Mouse (Mus musculus) erythroblast, adult 5-6 weeks (primary cell): Measurements from ENCODE around the gene Zc3h4. TPM values are rescaled to one million over a fixed set of nuclear protein-coding genes. Genes with fewer than 3 reads are reported as not detected.

Experiments used
- ATAC-seq: replicated peaks from 2 replicates; pipeline ENCODE4 v1.8.0; 2016; ENCODE audit warnings: moderate number of reproducible peaks, mild to moderate bottlenecking, moderate TSS enrichment, inconsistent platforms; ENCODE audit not compliant: poor library complexity, low FRiP score, severe bottlenecking
- total RNA-seq, 2 experiments: library from RNA; stranded (forward) in 1 of 2; stranded (reverse) in 1 of 2; fragments of 150-400 nt in 1 of 2; fragments of 200-764, 138-1000 nt in 1 of 2; gene quantifications; 2 replicates each; pipeline versions ENCODE4 v1.2.3 to v1.2.4; 2015 to 2017; ENCODE audit warnings: low replicate concordance in 2 of 2

Gene Zc3h4
- total RNA-seq, 2 experiments from 2014 or later = 37.7 to 103 TPM

DNA sequence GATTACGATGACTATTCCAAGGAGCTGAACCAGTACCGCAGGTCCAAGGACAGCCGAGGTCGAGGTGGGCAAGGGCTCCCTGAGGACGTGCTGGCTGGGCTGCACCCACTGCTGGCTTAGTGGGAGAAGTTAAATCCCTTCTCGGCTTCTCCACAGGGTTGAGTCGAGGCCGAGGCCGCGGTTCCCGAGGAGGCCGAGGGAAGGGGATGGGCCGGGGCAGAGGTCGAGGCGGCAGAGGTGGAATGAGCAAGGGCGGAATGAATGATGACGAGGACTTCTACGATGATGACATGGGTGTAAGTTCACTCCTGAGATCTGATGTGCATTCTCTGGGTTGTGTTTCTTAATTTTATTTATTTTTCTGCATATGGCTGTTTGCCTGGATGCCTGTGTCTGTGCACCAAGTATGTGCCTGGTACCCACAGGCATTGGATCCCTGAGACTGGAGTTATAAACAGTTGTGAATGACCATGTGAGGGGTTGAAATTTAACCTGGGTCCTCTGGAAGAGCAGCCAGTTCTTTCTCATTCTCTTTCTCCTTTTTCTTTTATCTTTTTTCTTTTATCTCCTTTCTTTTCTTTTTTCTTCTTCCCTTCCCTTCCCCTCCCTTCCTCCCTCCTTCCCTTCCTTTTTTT, 21.6 kb downstream of the Zc3h4 start:
- no peak for ATAC-seq

DNA sequence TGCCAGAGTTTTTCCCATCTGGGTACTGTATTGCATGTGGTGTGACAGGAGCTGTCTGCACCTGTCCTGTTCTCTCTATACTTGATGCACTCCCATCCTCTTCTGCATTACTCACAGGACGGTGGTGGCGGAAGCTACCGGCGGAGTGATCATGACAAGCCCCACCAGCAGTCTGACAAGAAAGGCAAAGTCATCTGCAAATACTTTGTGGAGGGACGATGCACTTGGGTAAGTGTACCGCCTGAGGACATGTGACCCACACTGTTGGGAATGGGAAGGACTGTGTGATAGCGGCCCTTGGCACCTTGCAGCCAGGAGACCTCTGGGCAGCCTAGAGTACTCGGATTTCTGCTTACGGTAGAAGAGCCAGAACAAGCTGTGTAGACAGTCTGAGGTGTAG, 23.0 kb downstream of the Zc3h4 start:
- ATAC-seq = no peak

DNA sequence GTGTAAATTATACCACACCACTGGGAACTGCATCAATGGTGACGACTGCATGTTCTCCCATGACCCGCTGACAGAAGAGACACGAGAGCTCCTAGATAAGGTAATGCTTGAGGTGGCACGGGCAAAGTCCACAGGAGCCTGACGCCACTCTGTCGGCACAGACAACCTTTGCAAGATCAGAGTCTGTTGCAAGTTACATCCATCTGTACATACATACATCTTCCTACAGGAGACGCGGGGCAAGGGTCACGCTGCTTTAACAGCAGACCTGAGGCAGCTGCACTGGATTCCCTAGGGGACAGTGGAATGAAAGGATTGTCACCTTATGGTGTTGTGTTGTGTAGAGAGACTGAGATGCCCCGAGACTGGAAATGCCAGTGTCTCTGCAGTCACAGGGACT, 25.0 kb downstream of the Zc3h4 start:
- ATAC-seq = peak; percentile 47

DNA sequence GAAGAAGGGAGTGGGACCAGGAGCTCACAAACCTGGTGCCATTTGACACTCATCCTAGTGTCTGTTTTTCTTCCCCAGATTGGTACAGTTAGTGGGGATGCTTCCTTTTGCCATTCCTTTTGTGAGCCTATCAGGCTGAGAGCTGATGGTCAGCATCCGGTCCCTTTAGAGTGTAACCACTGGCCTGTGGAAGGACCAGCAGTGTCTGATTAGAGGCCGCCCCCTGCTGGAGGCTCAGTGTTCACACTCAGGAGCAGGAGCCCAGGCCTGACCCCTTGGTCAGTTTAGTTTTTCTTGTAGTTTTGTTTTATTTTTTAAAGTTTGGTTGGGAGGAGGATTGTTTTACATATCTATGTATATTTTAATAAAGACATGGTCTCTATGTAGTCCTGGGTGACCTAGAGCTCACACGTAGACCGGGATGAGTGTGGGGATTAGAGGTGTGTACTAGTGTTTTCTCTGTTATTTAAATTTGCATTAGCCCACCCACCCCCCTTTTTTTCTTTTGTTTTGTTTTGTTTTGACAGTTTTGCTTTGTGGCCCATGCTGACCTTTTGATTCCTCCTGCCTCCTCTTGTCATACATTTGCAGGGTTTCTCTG, 25.5 kb downstream of the Zc3h4 start:
- ATAC-seq = peak; percentile 92

DNA sequence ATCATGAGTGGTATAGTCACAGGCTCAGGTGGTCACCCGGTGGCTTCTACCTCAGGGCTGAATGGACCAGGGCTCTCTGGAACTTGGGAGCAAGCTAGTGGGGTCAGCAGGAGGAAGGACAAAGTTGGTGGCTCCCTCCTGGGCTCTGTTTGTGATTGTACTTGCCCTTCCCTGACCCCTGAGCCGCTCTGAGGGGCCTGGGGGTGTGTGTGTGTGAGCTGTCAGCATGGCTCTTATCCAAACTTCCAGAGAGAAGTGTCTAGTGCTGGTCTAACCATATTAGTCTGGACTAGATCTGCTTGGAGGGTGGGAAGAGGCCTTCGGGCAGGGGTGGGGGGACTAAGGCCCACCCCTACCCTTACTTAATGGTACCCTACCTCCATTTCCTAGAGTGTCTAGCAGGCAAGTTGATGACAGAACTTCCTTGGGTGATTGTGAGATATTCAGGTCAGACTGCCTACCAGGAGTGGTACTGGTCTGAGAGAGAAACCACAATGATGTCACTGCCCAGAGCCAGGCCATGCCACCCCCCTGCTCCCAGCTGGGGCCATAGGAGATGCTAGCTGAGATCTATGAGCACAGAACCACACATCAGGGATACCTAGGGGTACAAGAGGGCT, 32.8 kb downstream of the Zc3h4 start:
- ATAC-seq = no peak

DNA sequence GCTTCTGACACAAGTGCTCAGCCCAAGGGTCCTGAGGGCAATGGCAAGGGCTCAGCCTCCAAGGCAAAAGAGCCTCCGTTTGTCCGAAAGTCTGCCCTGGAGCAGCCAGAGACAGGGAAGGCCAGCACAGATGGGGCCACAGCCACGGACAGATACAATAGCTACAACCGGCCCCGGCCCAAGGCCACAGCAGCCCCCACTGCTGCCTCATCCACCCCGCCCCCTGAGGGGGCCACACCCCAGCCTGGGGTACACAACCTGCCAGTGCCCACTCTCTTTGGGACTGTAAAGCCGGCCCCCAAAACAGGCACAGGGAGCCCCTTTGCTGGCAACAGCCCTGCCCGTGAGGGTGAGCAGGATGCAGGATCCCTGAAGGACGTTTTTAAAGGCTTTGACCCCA, 34.4 kb downstream of the Zc3h4 start:
- ATAC-seq = no peak

DNA sequence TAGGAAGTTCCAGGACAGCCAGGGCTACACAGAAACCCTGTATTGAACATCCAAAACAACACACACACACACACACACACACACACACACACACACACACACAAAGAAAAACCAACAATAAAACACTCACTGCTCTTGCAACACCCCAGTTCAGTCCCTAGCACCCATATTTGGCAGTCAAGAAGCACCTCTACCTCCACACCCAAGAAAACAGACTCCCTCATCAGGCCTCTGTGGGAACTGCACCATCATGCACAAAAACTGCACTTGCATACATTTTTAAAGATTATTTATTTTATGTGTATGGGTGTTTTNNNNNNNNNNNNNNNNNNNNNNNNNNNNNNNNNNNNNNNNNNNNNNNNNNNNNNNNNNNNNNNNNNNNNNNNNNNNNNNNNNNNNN, 40.5 kb downstream of the Zc3h4 start:
- ATAC-seq = peak; percentile 84

DNA sequence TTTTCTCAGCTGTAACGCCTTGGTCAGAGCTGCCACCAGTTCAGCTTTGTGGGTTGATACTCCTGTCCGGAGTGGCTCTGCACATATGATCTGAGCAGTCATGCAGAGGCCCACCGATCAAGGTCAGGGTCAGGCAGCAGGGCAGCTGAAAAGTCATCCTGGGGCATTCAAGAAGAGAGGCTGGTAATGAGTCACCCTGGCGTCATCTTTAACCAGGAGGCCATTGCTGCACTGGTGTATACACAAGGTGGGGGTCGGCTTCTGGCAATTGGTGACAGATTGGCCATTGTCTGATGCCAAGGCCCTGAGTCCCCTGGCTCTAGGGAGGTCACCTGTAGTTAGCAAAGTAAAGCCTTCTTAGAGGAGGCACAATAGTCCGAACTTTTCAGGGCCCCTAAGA, 50.9 kb downstream of the Zc3h4 start:
- ATAC-seq = no peak

DNA sequence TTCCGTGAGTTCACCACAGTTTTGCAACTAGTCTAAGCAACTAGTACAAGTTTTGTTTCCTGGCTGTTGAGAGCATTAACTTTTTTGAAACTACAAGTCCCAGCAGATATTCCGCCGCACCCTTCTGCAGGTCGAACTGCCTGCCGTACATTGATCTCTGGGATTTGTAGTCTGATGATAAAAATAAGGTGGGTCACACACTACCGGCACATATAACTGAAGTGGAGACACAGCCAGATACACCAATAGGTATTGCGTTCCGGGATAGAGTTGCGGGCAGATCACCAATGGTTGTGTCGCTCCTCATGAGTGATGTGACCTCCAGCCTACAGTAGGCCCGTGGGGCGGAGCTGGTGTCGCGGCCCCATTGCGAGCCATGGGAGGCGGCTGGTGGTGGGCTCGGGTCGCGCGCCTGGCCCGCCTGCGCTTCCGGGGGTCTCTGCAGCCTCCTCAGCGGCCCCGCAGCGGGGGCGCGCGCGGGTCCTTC, 51.9 kb downstream of the Zc3h4 start, which contains the start of gene Tmem160:
TSS of gene Tmem160 (plus strand) at position 193 of the 487 bp plus-strand sequence.
- ATAC-seq = peak; percentile 96

DNA sequence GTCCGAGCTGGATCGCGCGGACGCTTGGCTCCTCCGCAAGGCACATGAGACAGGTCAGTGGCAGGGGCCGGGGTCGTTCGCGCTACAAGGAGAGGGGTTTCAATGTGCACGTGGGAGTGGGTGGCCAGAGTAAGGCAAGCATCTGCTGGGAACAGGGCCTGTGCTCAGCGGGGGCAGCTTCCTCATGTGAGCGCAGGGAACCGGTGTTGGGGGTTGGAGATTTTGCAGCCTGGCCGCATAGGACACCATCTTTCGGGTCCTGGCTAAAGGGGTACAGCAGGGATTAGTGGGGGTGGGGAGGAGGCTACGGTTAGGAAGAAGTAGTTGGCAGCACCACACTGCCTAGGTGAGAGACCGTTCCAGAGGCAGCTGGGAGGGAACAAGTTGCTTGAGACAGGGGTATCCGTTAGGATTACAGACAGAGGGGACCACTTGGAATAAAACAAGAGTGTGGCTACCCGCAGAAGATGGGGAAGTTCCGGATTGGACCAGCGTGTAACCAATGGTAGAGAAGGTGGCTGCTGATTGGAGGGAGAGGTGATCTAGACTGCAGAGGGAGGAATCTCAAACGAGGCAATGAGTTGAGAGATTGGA, 52.5 kb downstream of the Zc3h4 start:
- ATAC-seq = peak; percentile 48; the same call in 1 of the 2 replicates

DNA sequence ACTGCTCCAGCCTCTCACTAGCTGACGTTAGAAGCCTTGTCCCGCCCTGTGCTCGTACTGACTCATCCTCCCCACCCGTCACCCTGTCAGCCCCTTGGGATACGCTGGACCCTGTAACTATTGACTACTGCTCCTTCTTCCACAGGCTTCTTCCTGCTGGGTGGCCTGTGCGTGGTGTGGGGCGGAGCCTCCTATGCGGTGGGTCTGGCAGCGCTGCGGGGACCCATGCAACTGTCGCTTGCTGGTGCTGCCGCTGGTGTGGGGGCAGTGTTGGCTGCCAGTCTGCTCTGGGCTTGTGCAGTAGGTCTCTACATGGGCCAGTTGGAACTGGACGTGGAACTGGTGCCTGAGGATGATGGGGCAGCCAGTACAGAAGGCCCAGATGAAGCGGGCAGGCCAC, 54.3 kb downstream of the Zc3h4 start:
- no peak for ATAC-seq

DNA sequence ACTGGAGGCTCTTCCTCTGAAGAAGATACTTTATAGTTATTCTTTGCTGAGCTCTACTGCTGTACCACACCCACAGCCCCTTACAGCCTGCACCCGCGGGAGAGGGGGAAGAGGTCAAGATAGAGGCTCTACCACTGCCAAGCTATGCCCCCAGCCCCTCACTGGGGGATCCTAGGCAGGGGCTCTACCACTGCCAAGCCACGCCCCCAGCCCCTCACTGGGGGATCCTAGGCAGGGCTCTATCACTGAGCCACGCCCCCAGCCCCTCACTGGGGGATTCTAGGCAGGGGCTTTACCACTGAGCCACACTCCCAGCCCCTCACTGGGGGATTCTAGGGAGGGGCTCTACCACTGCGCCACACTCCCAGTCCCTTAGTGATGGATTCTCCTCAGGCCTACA, 55.6 kb downstream of the Zc3h4 start:
- ATAC-seq = no peak

DNA sequence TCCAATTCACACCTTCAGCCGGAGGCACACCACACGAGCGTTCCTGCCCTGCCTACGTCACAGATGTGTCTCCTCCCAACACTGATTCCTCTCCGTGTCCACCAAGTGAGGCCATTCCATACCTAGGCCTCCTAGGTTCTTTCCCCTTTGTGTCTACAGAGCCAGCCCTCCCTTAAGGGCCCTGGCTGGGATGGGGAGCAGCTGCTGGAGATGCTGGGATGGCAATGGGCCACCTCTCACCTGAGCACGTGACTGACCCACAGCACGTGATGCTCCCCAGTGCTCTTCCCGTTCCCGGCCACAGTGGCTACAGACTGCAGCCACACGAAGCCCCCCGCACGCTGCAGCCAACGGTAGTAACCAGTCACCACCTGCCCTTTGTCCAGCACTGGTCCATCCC, 59.9 kb downstream of the Zc3h4 start:
- ATAC-seq = no peak

DNA sequence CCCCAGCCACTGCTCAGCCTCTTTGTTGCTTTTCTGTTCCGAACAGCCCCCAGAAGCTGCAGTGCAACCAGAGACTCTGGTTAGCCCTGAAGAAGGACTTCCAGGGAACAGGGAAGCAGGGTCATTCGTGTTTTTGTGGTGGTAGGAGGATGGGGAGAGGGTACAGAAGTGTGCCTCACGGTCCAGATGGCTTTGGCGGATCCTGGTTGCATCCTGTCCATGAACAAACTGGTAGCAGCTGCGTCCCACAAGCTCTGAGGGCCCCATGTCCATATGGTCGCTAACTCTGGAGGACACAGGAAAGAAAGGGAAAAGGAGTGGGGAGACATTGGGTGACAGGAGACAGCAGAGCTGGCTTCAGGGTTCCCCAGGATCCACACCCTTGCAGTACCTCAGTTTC, 60.4 kb downstream of the Zc3h4 start:
- ATAC-seq = no peak

DNA sequence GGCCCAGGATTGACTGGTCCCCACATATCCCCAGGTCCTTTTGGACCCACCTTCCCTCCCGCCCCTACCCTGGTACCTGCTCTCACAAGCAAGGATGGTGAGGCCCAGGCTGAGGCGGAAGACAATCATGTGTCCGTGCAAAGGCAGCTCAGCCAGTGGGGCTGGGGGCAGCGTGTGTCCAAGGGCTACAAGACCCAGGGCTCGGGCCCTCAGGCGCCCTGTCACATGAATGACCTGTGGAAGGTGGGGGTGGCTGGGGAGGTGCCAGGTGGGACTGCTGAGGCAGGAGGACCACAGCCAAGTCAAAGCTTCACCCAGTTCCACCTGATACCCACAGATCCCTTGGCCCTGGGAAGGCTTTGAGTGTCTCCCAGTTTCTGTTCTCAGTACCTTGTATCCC, 61.0 kb downstream of the Zc3h4 start:
- ATAC-seq = no peak

DNA sequence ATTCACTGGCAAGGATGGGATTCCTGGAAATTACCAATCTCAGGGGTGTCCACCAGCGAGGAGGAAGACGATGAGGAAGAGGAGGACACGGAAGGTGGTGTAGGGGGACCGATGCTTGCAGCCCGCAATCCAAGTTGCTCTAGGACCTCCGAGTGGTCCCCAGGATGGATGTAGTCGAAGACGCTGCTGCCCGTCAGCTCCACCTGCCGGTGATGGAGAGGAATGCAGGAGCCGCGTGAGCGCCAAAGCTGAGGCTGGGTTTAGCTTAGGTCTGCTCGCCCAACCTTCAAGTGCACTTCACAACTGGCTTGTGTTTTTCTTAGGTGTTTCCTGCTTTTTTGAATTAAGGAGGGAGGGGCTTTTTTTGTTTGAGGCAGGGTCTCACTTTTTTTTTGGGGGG, 62.5 kb downstream of the Zc3h4 start:
- ATAC-seq = peak; percentile 78

DNA sequence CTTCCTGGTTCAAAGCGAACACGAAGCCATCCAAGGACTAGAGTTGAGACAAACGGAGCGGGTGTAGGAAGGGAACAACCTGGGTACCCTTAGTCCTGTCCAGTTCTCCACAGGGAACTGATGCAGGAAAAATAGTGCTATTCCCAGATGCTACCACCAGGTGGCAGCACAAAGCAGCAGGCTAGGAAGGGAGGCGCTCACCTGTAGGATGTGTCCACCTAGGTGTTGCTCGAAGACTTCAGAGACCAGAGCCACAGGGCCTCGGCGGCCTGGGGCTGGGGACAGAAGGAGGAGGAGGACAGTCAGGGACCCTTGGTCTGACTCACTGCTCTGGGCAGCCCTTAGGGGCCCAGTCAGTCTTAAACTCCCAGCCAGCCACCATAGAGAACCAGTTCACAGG, 64.5 kb downstream of the Zc3h4 start:
- ATAC-seq = peak; percentile 76

DNA sequence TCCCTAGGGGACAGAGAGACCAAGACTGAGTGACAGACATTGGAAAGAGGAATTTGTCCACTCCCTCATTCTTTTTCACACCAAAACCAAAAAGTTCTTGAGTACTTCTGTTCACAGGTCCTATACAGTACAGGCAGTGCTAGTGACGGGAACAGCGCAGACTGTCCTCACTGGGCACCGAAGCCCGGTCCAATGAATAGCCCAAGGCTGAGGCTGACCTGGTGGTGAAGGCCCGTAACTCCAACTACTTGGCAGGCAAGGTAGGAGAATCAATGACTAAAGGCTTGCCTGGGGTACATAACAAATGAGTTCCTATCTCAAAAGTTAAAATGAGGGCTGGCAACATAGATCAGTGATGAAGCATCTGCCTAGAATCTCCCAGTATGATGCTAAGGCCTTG, 64.9 kb downstream of the Zc3h4 start:
- ATAC-seq = 0 out of 2 replicates have a peak, but pooled peaks have one; percentile 5

DNA sequence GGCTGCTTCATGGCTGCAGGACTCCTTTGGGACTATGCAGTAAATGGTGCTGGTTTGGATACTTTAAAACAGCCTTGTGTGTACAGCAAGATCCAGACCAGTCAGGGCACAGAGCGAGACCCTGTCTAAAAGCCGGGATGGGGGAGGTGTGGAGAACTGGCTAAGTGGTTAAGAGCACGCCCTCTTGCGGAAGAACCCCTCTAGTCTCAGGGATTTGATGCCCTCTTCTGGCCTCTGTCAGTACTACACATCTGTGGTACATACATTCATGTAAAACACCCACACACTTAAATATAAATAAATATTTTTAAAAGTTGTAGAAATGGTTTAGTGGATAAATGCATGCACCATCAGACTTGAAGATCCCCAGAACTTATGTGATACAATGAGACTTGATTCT, 65.9 kb downstream of the Zc3h4 start:
- ATAC-seq = 0 out of 2 replicates have a peak, but pooled peaks have one; percentile 35

DNA sequence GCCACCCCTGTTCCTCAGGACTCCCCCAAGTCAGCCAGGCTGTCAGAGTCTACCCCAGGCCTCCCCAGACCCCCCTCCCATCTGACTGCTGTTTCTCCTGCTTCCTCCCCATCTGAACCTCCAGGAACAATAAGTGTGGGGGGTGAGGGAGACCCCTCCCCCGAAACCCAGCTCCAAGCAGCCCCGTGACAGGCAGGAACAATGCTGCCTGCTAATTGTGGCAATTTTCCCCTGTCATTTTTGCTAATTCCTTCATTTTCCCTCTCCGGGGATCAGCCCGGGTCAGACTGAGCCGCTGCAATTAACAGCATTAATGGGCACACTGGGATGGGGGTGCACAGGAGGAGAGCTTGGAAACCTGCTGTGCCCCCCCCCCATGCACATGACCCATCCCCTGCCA, 67.4 kb downstream of the Zc3h4 start:
- ATAC-seq = no peak

DNA sequence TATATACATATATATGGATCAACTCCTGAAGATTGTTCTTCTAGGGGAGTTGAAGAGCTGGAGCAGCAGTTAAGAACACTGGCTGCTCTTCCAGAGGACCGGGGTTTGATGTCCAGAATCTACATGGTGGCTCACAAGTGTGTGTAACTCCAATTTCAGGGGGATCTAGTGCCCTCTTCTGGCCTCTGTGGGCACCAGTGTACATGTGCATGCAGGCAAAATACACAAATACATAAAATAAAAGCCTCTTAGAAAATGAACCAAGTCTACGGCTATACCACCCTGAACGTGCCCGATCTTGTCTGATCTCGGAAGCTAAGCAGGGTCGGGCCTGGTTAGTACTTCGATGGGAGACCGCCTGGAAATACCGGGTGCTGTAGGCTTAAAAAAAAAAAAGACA, 70.8 kb downstream of the Zc3h4 start:
- ATAC-seq = no peak
